Mouse (Mus musculus): ENCODE data around the gene Tmem63a.
A peak's percentile ranks its signal among the peaks of the same experiment; 100 is the strongest.
"Not testable (repeated sequence)": the region's sequence is repeated elsewhere in the genome, so short reads cannot be mapped to it uniquely, and the experiment has no call there.

Tmem63a gene

DNA sequence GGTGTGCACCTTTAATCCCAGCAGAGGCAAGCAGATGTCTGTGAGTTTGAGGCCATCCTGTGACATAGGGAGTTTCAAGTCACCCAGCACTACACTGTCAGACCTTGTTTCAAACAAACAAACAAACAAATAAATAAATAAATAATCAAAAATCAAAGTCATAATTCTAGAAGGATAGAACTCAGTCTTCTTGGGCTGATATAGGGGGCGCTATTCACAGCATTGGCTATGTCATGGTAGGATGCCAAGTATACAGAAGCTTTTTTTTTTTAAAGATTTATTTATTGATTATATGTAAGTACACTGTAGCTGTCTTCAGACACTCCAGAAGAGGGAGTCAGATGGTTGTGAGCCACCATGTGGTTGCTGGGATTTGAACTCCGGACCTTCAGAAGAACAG is 3.4 kb upstream of the Tmem63a start:
- H3K27me3 ChIP-seq (ENCODE audit: control insufficient read depth, insufficient read depth, low read length, poor library complexity, severe bottlenecking) = not testable (repeated sequence)
- DNase-seq (ENCODE audit: low read depth, low spot score) = peak; percentile 41

DNA sequence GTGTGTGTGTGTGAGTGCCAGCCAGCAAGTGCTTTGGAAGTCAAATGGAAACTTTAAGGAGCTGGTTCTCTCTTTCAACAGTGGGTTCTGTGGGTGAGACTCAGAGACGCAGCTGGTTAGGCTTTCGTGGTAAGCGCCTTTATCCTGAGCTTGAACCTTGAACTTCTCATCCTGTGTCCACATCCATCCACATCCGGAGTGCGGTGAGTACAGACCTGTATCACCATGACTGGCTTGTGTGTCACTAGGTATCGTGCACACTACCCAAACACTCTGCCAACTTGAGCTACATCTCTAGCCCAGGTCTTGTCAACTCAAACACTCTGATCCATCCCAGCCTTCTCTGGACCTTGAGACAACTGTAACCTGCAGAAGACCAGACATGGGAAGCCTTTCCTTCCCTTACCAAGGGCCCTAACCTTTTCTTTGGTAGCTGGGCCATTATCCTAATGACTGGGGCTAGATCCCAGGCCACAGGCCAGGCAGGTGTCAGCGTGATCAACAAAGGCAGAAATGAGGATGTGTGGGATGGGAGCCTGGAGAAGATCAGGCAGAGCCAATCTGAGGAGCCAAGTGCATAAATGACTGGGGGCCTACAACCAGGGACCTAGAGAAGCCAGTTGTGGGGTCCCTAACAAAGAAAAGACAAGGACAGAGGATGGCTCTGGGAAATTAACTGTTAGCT is 1.2 kb upstream of the Tmem63a start:
- H3K27me3 ChIP-seq (ENCODE audit: control insufficient read depth, insufficient read depth, low read length, poor library complexity, severe bottlenecking) = no peaks in the 10 kb centered on the region
- no peaks in the 10 kb centered on the region for H3K36me3 ChIP-seq (ENCODE audit: control insufficient read depth, insufficient read depth, low read length, poor library complexity, severe bottlenecking)
- no peak for DNase-seq (ENCODE audit: low read depth, low spot score)

More for the DNA sequence above, 3.4 kb upstream of the Tmem63a start:
- H3K36me3 ChIP-seq (ENCODE audit: control insufficient read depth, insufficient read depth, low read length, poor library complexity, severe bottlenecking) = not testable (repeated sequence)

DNA sequence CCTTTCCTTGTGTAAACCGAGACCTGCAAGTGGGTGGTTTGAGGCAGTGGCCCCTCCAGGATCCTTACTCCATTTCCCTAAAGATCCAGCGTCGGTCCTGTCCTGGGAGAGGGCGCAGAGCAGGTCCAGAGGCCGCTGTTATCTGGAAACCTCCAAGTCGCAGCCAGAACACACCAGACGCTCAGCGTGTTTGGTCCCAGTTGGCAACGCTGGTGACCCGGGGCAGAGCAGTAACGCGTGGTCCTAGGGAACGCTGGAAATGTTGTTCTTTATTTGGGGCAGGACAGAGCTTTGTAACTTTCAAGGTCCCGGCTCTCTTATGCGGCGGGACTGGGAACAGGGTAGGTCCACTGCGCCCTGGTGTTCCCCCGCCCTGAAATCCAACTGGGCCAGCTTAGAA is 418 bp upstream of the Tmem63a start:
- Histone ChIP-seq H3K27me3 (ENCODE audit: control insufficient read depth, insufficient read depth, low read length, poor library complexity, severe bottlenecking) (no peaks in the 10 kb centered on the region), H3K36me3 (ENCODE audit: control insufficient read depth, insufficient read depth, low read length, poor library complexity, severe bottlenecking) (no peaks in the 10 kb centered on the region)
- DNase-seq (ENCODE audit: low read depth, low spot score) = no peak

DNA sequence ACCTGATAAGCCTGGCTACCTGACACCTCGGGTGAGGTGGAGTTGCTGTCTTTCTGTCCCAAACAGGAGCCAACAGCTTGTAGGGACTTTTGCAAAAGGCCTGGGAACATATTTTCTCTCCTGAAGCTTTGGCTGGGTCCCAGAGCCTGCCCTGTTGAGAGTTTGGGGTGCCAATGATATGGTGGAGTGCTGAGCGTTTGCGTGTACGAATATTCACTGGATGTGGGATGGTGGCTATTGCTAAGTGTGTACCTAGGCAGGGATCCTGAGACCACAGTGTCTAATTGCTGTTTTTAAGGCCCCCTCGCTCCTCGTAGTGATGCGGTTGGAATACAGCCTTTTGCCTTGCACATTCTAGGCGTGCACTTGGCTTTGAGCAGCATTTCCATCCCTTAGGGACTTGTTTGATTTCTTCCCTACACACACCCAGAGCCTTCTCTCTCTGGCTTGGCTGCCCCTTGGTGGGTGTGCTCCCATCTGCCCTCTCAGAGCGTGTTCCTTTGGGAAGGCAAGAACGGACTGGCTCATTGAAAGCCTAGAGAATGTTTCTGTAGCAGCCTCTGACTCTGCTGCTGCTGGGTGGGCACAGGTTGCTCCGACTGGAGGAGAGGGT is 994 bp downstream of the Tmem63a start:
- Histone ChIP-seq H3K27me3 (ENCODE audit: control insufficient read depth, insufficient read depth, low read length, poor library complexity, severe bottlenecking) (no peaks in the 10 kb centered on the region), H3K36me3 (ENCODE audit: control insufficient read depth, insufficient read depth, low read length, poor library complexity, severe bottlenecking) (peaks cover 3% of the 10 kb centered on the region; the same call in 1 of the 2 replicates)
- no peak for DNase-seq (ENCODE audit: low read depth, low spot score)

DNA sequence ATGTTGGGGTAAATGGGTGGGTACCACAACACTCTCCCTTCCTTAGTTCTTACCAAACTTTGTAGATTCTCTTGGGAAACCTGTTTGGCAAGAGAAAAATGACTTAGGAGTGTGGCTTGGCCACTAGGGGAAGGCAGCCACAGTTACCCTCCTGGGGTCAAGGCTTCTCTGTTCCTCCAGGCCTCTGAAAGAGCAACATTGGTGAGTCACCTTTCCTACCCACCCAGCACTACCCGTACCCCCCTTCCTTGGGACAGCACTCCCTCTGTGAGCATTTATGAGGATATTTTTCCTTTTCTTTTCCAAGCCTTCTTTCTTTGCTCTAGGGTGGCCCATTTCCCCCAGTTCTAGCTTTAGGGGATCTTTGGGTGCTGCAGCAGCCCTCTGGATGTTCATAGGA is 1.8 kb downstream of the Tmem63a start:
- no peak for DNase-seq (ENCODE audit: low read depth, low spot score)
- no peaks in the 10 kb centered on the region for H3K27me3 ChIP-seq (ENCODE audit: control insufficient read depth, insufficient read depth, low read length, poor library complexity, severe bottlenecking)
- H3K36me3 ChIP-seq (ENCODE audit: control insufficient read depth, insufficient read depth, low read length, poor library complexity, severe bottlenecking) = peaks cover 4% of the 10 kb centered on the region; the same call in 1 of the 2 replicates

DNA sequence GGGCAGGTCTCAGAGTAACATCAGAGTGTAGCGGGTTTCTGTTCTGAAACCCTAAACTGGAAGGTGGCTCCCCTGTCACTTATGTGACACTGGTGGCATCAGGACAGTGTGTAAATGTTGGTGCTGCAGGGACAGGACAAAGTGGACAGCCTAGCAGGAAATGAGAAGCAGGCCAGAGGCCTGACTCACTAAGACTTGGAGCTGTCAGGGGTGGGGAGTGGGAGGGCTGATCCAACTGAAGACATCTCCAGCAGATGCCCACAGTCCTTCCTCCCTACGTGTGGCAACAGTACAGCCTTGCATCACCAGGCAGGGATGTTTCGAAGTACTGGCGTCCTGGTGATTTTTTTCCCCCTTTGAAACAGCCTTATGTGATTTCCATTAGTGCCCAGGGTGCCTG is 2.4 kb downstream of the Tmem63a start:
- no peak for DNase-seq (ENCODE audit: low read depth, low spot score)
- H3K36me3 ChIP-seq (ENCODE audit: control insufficient read depth, insufficient read depth, low read length, poor library complexity, severe bottlenecking) = peaks cover 4% of the 10 kb centered on the region; the same call in 1 of the 2 replicates
- no peaks in the 10 kb centered on the region for H3K27me3 ChIP-seq (ENCODE audit: control insufficient read depth, insufficient read depth, low read length, poor library complexity, severe bottlenecking)

DNA sequence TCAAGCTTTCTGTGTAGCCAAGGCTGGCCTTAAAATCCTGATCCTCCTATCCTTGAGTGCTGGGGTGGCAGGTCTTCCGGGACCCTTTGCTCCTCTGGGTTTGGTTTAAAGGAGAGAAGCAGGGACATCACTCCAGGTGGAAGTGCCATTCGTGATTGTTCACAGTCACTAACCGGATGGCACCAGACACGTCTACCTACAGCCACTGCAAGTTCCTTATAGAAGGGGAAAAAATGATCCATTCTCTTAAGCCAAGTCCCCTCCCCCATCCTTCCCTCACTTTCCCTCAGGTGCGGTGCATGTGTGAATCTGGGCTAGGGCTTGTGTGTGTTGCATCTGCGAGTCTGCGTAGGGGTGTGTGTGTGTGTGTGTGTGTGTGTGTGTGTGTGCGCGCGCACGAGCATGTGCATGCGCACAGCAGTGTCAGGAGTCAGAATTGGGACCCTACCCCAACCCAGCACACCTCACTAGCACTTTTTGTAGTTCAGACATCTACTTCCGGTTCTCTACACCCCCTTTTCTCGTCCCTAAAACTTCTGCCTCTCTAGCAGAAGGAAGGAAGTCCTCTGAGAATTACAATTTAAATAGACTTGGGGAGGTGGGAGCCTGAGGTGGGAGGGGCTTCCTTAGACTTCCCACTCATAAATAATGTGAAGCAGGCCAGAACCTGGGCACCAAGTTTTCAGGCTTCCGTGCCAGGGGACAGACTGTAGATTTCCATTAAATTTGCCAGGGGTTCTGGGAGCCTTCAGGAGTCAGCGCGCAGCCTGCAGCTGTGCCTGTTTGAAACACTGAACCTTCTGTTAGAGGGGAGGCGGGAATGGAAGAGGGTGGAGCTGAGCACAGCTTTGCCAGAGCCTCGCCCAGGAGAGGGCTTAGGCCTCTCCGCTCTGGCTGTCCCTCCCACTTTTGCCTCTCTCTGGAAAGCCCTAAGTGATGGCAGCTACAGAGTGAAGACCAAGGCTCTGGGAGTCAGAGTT is 3.1 kb downstream of the Tmem63a start:
- Histone ChIP-seq H3K27me3 (ENCODE audit: control insufficient read depth, insufficient read depth, low read length, poor library complexity, severe bottlenecking) (no peaks in the 10 kb centered on the region), H3K36me3 (ENCODE audit: control insufficient read depth, insufficient read depth, low read length, poor library complexity, severe bottlenecking) (peaks cover 4% of the 10 kb centered on the region; the same call in 1 of the 2 replicates)
- no peak for DNase-seq (ENCODE audit: low read depth, low spot score)

DNA sequence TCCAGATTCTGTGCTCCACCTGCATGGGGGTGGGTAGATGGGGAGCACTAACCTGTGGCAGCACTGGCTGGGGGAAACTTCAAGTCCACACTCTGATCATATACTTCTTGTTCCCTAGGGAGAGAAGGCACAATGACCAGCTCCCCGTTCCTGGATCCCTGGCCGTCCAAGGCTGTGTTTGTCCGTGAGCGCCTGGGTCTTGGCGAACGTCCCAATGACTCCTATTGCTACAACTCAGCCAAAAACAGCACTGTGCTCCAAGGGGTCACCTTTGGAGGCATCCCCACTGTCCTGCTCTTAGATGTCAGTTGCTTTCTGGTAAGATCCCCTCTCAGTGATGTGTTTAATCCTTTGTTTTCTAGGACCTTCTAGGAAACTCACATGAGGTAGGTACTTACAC is 4.3 kb downstream of the Tmem63a start:
- no peak for DNase-seq (ENCODE audit: low read depth, low spot score)
- no peaks in the 10 kb centered on the region for H3K27me3 ChIP-seq (ENCODE audit: control insufficient read depth, insufficient read depth, low read length, poor library complexity, severe bottlenecking)

DNA sequence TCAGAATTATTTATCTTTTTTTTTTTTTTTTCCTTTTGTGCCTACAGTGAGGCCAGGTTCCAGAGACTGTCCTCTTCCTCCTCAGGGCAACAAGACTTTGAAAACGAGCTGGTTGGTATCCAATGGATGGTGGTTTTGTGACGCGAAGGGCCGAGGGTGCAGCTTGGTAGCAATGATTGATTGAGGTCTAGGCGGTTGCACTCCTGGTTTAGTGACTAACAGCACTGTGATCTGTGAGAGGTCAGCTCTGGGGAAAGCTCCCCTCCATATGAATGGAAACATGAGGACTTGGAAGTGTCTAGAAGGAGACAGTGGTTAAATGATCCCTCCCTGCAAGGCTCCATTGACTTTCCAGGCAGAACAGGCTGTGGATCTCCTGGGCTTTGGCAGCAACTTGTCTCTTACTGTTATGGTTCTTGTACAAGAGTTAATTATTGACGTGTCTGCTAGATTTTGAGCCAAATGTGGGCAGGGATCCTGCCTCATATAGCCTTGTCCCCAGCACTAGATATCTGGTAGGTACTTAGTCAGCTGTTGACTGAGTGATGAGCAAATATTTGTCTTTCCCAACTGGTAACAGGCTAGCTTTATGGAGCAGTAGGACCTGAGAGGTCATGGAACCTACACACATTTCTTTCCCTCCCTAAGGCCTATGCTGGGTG is 10.1 kb downstream of the Tmem63a start:
- Histone ChIP-seq H3K27me3 (ENCODE audit: control insufficient read depth, insufficient read depth, low read length, poor library complexity, severe bottlenecking) (no peaks in the 10 kb centered on the region), H3K36me3 (ENCODE audit: control insufficient read depth, insufficient read depth, low read length, poor library complexity, severe bottlenecking) (peaks cover 6% of the 10 kb centered on the region; the same call in 1 of the 2 replicates)
- DNase-seq (ENCODE audit: low read depth, low spot score) = no peak

More for the DNA sequence above, 4.3 kb downstream of the Tmem63a start:
- peaks cover 4% of the 10 kb centered on the region; the same call in 1 of the 2 replicates for H3K36me3 ChIP-seq (ENCODE audit: control insufficient read depth, insufficient read depth, low read length, poor library complexity, severe bottlenecking)

DNA sequence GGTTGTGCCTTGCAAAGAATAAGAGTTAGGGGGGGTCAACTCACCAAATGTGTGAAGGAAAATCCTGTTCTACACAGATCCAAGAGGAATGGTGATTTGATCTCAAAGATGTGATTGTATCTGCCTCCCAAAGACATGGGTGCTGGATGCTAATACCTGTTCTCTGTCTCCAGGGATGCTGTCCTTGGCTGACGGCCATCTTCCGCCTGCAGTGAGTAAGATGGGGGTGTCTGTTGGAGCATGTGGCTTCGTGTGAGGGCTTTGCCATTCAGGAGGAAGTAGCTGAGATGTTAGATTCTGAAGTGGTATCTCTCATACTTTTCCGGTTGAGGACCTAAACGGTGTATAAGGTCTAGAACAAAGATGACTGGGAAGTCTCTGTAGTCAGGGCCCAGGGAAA is 10.7 kb downstream of the Tmem63a start:
- H3K36me3 ChIP-seq (ENCODE audit: control insufficient read depth, insufficient read depth, low read length, poor library complexity, severe bottlenecking) = peaks cover 7% of the 10 kb centered on the region
- no peaks in the 10 kb centered on the region for H3K27me3 ChIP-seq (ENCODE audit: control insufficient read depth, insufficient read depth, low read length, poor library complexity, severe bottlenecking)
- no peak for DNase-seq (ENCODE audit: low read depth, low spot score)

DNA sequence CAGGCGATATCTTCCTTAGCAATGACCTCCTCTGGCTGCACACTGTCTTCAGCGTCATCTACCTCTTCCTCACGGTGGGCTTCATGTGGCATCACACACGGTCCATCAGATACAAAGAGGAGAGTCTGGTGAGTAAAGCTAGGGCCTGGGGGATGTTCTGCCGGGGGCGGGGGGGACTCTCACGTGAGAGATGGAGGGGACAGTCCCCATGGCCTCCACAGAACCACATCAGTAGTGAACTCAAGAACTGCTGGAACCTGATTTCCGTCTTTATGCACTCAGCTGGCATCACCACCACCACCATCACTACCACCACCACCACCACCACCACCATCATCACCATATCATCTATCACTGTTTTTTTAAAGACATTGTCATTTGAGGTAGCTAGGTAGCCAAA is 14.3 kb downstream of the Tmem63a start:
- H3K36me3 ChIP-seq (ENCODE audit: control insufficient read depth, insufficient read depth, low read length, poor library complexity, severe bottlenecking) = peaks cover 7% of the 10 kb centered on the region
- no peak for DNase-seq (ENCODE audit: low read depth, low spot score)
- no peaks in the 10 kb centered on the region for H3K27me3 ChIP-seq (ENCODE audit: control insufficient read depth, insufficient read depth, low read length, poor library complexity, severe bottlenecking)

DNA sequence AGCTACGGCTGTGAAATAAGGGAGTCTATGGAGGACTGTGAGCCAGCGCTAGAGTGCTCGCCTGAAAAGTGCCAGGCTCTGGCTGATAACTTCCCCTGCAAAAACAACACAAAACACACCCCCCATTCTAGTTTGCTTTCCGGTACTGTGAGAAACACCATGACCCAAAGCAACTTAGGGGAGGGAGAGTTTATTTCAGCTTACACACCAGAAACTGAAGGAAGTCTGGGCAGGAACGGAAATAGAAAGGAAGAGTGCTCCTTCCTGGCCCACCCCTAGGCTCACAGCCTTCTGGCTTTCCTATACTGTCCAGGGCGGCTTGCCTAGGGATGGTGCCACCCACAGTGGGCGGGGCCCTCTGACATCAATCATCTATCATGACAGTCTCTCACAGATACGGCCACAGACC is 14.8 kb downstream of the Tmem63a start:
- no peak for DNase-seq (ENCODE audit: low read depth, low spot score)
- Histone ChIP-seq H3K36me3 (ENCODE audit: control insufficient read depth, insufficient read depth, low read length, poor library complexity, severe bottlenecking) (peaks cover 7% of the 10 kb centered on the region), H3K27me3 (ENCODE audit: control insufficient read depth, insufficient read depth, low read length, poor library complexity, severe bottlenecking) (no peaks in the 10 kb centered on the region)

DNA sequence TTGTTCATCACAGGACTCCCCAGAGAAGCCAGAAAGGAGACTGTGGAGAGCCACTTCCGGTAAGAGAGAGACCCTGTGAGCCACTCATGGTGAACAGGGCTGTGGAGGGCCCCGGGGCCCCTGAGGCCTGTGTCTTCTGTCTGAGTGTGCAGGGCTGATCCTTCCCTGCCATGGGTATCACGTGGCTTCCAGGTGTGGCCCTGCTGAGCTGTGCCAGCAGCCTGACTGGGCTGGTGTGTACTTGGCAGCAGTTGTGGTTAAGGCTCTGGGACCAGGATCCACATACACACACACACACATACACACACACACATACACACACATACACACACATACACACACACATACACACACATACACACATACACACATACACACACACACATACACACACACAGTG is 15.8 kb downstream of the Tmem63a start:
- peaks cover 10% of the 10 kb centered on the region for H3K36me3 ChIP-seq (ENCODE audit: control insufficient read depth, insufficient read depth, low read length, poor library complexity, severe bottlenecking)
- no peak for DNase-seq (ENCODE audit: low read depth, low spot score)
- H3K27me3 ChIP-seq (ENCODE audit: control insufficient read depth, insufficient read depth, low read length, poor library complexity, severe bottlenecking) = no peaks in the 10 kb centered on the region

DNA sequence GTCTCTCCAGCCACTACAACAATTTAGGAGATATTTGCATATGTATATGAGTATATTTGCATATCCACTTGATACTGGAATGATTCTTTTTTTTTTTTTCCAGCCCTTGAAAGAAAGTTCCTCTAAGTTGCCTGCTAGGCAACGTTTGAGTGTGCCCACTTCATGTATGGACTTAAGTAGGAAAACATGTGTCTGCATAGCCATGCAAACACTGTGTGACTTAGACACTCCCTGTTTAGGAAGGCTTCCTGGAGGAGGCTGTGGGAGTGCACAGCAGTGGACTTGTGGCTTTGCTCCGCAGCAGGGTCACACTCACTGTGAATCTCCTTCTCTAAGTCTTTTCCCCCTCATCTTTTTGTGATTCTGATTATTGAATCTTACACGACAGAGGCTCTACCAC is 16.7 kb downstream of the Tmem63a start:
- Histone ChIP-seq H3K36me3 (ENCODE audit: control insufficient read depth, insufficient read depth, low read length, poor library complexity, severe bottlenecking) (peaks cover 11% of the 10 kb centered on the region), H3K27me3 (ENCODE audit: control insufficient read depth, insufficient read depth, low read length, poor library complexity, severe bottlenecking) (no peaks in the 10 kb centered on the region)
- DNase-seq (ENCODE audit: low read depth, low spot score) = no peak
